In genomic region chr3:156870239-156870921, GRCm38 (mm10) we compare ENCODE assay signal across 15 mouse cellular contexts.
DNase-seq lines count a peak whose midpoint lies in the region; ATAC-seq and TF ChIP-seq lines count a peak whose summit lies in the region.
"Had no signal": no experiment of that assay in that cellular context is flagged by ENCODE, and none has a peak within 500 bp of the region (broad histone marks: within the 10 kb centered on the region; RNA-seq: fewer than 3 reads in every experiment).

No protein-coding gene starts in this region.

- no peak overlapping the region for H3K4me2 ChIP-seq in kidney, embryonic 14.5 days (replicated peaks; ENCODE audit: low read depth, low read length)
- no peak overlapping the region for H3K4me2 ChIP-seq in forebrain, embryonic 12.5 days
- no peak overlapping the region for H3K4me2 ChIP-seq in hindbrain, embryonic 15.5 days
- no peak overlapping the region for H3K4me2 ChIP-seq in intestine, embryonic 15.5 days (replicated peaks)
- H3K4me2 ChIP-seq: heart, embryonic 11.5 days; lung, embryonic 15.5 days; neural tube, embryonic 15.5 days had no signal

- H3K36me3 ChIP-seq in kidney, embryonic 14.5 days (ENCODE audit: control insufficient read depth, insufficient read depth, low read length) = no peaks in the 10 kb centered on the region
- H3K36me3 ChIP-seq in kidney, adult 2 months (ENCODE audit: control insufficient read depth, insufficient read depth, low read length) = no peaks in the 10 kb centered on the region
- H3K36me3 ChIP-seq in forebrain, embryonic 12.5 days (replicated peaks) = no peaks in the 10 kb centered on the region
- H3K36me3 ChIP-seq in hindbrain, embryonic 15.5 days = no peaks in the 10 kb centered on the region
- H3K36me3 ChIP-seq in intestine, embryonic 15.5 days = no peaks in the 10 kb centered on the region
- H3K36me3 ChIP-seq: lung, embryonic 15.5 days; neural tube, embryonic 15.5 days had no signal

- no peaks in the 10 kb centered on the region for H3K27me3 ChIP-seq in kidney, embryonic 14.5 days (ENCODE audit: control insufficient read depth, insufficient read depth, low read length)
- H3K27me3 ChIP-seq in kidney, adult 2 months (replicated peaks; ENCODE audit: control insufficient read depth, insufficient read depth, low read length) = no peaks in the 10 kb centered on the region
- no peaks in the 10 kb centered on the region for H3K27me3 ChIP-seq in forebrain, embryonic 12.5 days
- H3K27me3 ChIP-seq in hindbrain, embryonic 15.5 days = no peaks in the 10 kb centered on the region
- no peaks in the 10 kb centered on the region for H3K27me3 ChIP-seq in intestine, embryonic 15.5 days (replicated peaks)
- H3K27me3 ChIP-seq: lung, embryonic 15.5 days; neural tube, embryonic 15.5 days had no signal

- no peak for DNase-seq in kidney, adult 2 months
- DNase-seq in NIH3T3 (ENCODE audit: low read depth) = peak; percentile 4
- no peak for DNase-seq in cerebellum, adult 11-12 months
- no peak for DNase-seq in heart, postnatal 10 days
- DNase-seq: adrenal gland, postnatal 14 days; gastrocnemius, postnatal 10 days; right cerebral cortex, postnatal 14 days; thymus, postnatal 4 days had no signal

- no peak overlapping the region for H3K9ac ChIP-seq in kidney, embryonic 14.5 days (ENCODE audit: low read depth, low read length)
- H3K9ac ChIP-seq in forebrain, embryonic 12.5 days = no peak overlapping the region
- H3K9ac ChIP-seq in hindbrain, embryonic 15.5 days = no peak overlapping the region
- H3K9ac ChIP-seq in intestine, embryonic 15.5 days = no peak overlapping the region
- H3K9ac ChIP-seq: lung, embryonic 15.5 days; neural tube, embryonic 15.5 days had no signal

- 0 out of 2 replicates have a peak overlapping the region, but pooled peaks have one; percentile 51 for H3K27ac ChIP-seq in kidney, embryonic 14.5 days (ENCODE audit: low read depth, low read length)
- no peak overlapping the region for H3K27ac ChIP-seq in kidney, adult 2 months (ENCODE audit: insufficient read depth, low read depth, low read length)
- peak overlapping the region; percentile 77 for H3K27ac ChIP-seq in forebrain, embryonic 12.5 days
- H3K27ac ChIP-seq in hindbrain, embryonic 15.5 days (replicated peaks) = 0 out of 2 replicates have a peak overlapping the region, but pooled peaks have one; percentile 31
- H3K27ac ChIP-seq in intestine, embryonic 15.5 days = no peak overlapping the region
- H3K27ac ChIP-seq: lung, embryonic 15.5 days; neural tube, embryonic 15.5 days had no signal

- TF ChIP-seq POLR2A in kidney, adult 2 months (IDR thresholded peaks at IDR 0.05; ENCODE audit: low read depth, low read length) = no peak

- no peak for TF ChIP-seq CTCF in kidney, adult 2 months (conservative IDR thresholded peaks at IDR 0.05; ENCODE audit: insufficient read depth, insufficient read length, low read depth, low read length)

- intact Hi-C loops in heart, postnatal 10 days (cut with DNase I) = no loop called here

- no peak overlapping the region for H3K4me3 ChIP-seq in kidney, embryonic 14.5 days (ENCODE audit: low read length)
- no peak overlapping the region for H3K4me3 ChIP-seq in kidney, adult 2 months (ENCODE audit: insufficient read depth, low read depth, low read length)
- H3K4me3 ChIP-seq in forebrain, embryonic 12.5 days (replicated peaks) = no peak overlapping the region
- H3K4me3 ChIP-seq in hindbrain, embryonic 15.5 days = no peak overlapping the region
- H3K4me3 ChIP-seq in intestine, embryonic 15.5 days (replicated peaks) = no peak overlapping the region
- H3K4me3 ChIP-seq: lung, embryonic 15.5 days; neural tube, embryonic 15.5 days had no signal

- ATAC-seq in kidney, embryonic 14.5 days (ENCODE audit: low FRiP score, low TSS enrichment) = no peak; the same call in 1 of the 2 replicates
- peak; percentile 54 for ATAC-seq in forebrain, embryonic 12.5 days (ENCODE audit: low FRiP score)
- no peak for ATAC-seq in hindbrain, embryonic 15.5 days (ENCODE audit: low FRiP score, low read depth)
- ATAC-seq in intestine, embryonic 15.5 days = no peak

- no peaks in the 10 kb centered on the region for H3K4me1 ChIP-seq in kidney, embryonic 14.5 days (ENCODE audit: control insufficient read depth, insufficient read depth, low read length)
- H3K4me1 ChIP-seq in kidney, adult 2 months (ENCODE audit: control insufficient read depth, insufficient read depth, low read length) = no peaks in the 10 kb centered on the region; the same call in 1 of the 2 replicates
- peaks cover 14% of the 10 kb centered on the region for H3K4me1 ChIP-seq in forebrain, embryonic 12.5 days
- H3K4me1 ChIP-seq in hindbrain, embryonic 15.5 days (replicated peaks) = peaks cover 18% of the 10 kb centered on the region
- no peaks in the 10 kb centered on the region for H3K4me1 ChIP-seq in intestine, embryonic 15.5 days (replicated peaks)

- H3K9me3 ChIP-seq in kidney, embryonic 14.5 days (ENCODE audit: control insufficient read depth, low read length) = no peaks in the 10 kb centered on the region
- H3K9me3 ChIP-seq in forebrain, embryonic 12.5 days = no peaks in the 10 kb centered on the region
- no peaks in the 10 kb centered on the region for H3K9me3 ChIP-seq in hindbrain, embryonic 15.5 days
- H3K9me3 ChIP-seq in intestine, embryonic 15.5 days = no peaks in the 10 kb centered on the region
- H3K9me3 ChIP-seq: lung, embryonic 15.5 days; neural tube, embryonic 15.5 days had no signal

- 53% methylated on average over 3 of the region's 3 CpGs for WGBS in kidney, embryonic 14.5 days
- WGBS in kidney, adult 2 months = 57% methylated on average over 3 of the region's 3 CpGs
- 42% methylated on average over 3 of the region's 3 CpGs for WGBS in forebrain, embryonic 12.5 days
- WGBS in hindbrain, embryonic 15.5 days = 53% methylated on average over 3 of the region's 3 CpGs
- 68% methylated on average over 3 of the region's 3 CpGs for WGBS in intestine, embryonic 15.5 days

Comparison
In these comparisons a context has a peak if more than half of its experiments do, and no peak if none do; other contexts are left out.
1. H3K27ac ChIP-seq: peak in kidney, embryonic 14.5 days (single experiment), forebrain, embryonic 12.5 days (single experiment) and hindbrain, embryonic 15.5 days (single experiment); none in kidney, adult 2 months (single experiment) and intestine, embryonic 15.5 days (single experiment).